Mouse (Mus musculus): ENCODE data around the gene Hfe2.

GRCm38 (mm10) chr3:96480684-96481270 is 44.2 kb upstream of the Hfe2 start:
- no peak for TF ChIP-seq EP300 (optimal IDR thresholded peaks at IDR 0.05)
- TF ChIP-seq CTCF (IDR thresholded peaks at IDR 0.05; ENCODE audit: low read depth) = no peak
